Mouse (Mus musculus) cortical plate, adult 2 months (tissue): ENCODE results near the gene Aldoc. TPM values are rescaled to one million over a fixed set of nuclear protein-coding genes. Genes with fewer than 3 reads are reported as not detected.

ENCODE experiments used
- H3K27ac ChIP-seq: fragments of 200-500 bp; 2 replicates; pipeline ENCODE4 v1.5.1; 2012; ENCODE audit warnings: low read length, control low read depth, inconsistent platforms; ENCODE audit not compliant: insufficient read depth
- H3K4me1 ChIP-seq: fragments of 200-500 bp; 2 replicates; pipeline ENCODE4 v1.6.1; 2011; ENCODE audit warnings: low read length; ENCODE audit not compliant: control insufficient read depth, insufficient read depth
- H3K4me3 ChIP-seq: fragments of 200-500 bp; 2 replicates; pipeline ENCODE4 v1.5.1; 2011; ENCODE audit warnings: mild to moderate bottlenecking, low read length, control low read depth; ENCODE audit not compliant: insufficient read depth
- CTCF ChIP-seq: fragments of 200-500 bp; IDR thresholded peaks from 2 replicates; pipeline ENCODE4 v1.5.1; 2011; ENCODE audit warnings: mild to moderate bottlenecking, control low read depth, low read length; ENCODE audit not compliant: insufficient read depth; ENCODE audit errors: extremely low read depth
- POLR2A ChIP-seq: fragments of 200-500 bp; IDR thresholded peaks from 2 replicates; pipeline ENCODE4 v1.6.1; 2011; ENCODE audit warnings: mild to moderate bottlenecking, low read length, control low read depth; ENCODE audit not compliant: insufficient read depth; ENCODE audit errors: extremely low read depth
- polyA plus RNA-seq: library from polyadenylated mRNA; depleted of rRNA; stranded (reverse); fragments of >200 nt; gene quantifications from 2 replicates; pipeline ENCODE4 v1.2.3, GENCODE M21; 2012

The Aldoc gene
- polyA plus RNA-seq, 1 experiment = 1,659 TPM

DNA sequence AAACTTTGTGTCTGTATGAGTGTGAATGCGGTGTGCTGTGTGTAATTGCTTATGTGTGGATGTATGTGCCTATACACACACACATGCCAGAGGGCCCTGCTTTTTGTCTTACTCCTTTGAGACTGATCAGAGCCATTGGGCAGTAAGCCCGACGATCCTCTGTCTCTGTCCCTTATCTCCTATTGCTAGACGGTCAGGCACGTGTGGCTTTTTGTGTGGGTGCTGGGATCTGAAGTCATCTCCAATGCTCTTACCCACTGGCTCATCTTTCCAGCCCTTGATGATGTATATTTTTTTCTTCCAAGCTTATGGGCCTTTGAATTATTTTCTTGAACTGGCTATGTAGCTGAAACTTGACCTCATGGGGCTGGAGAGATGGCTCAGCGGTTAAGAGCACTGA, 32.1 kb downstream of the Aldoc start:
- Histone ChIP-seq H3K4me1 (no peaks in the 10 kb centered on the region), H3K27ac (no peak overlapping the region), H3K4me3 (no peak overlapping the region)
- no peak for TF ChIP-seq POLR2A
- TF ChIP-seq CTCF = no peak

DNA sequence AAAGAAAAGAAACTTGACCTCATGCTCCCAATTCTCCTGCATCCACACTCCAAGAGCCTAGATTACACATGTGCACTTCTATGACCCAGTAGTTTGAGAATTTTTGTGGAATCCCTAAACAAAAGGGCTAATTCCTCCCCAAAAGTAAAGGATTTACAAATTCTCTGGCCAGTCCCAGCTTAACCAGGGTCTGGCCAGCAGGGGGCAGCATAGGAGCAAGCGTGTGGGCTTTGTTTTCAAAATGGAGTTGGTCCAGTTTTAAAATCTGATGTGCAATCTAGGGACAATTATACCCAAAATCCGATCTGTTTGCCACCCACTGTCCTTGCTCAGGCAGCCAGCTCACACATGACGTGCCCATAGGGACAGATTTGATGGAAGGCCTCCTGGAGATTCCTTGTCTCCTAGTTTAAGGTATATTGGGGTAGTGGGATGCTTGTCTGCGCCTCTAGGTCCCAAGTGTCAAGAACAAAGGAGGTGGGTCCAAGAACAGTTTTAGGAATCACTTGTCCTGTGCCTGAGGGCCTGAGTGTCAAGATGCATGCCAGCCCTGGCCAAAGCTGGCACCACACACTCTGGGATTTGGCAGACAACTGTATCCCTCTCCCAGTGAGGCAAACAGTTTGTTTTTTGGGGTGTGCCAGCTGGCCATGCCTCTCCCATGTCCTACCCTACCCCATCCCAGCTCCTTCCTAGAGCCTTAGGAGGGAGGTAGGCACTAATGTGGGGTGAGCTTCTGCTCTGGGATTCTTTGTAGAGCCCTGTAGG, 32.9 kb downstream of the Aldoc start:
- TF ChIP-seq POLR2A (no peak), CTCF (peak; percentile 70)
- H3K4me1 ChIP-seq = no peaks in the 10 kb centered on the region
- H3K27ac ChIP-seq = no peak overlapping the region
- H3K4me3 ChIP-seq = no peak overlapping the region

DNA sequence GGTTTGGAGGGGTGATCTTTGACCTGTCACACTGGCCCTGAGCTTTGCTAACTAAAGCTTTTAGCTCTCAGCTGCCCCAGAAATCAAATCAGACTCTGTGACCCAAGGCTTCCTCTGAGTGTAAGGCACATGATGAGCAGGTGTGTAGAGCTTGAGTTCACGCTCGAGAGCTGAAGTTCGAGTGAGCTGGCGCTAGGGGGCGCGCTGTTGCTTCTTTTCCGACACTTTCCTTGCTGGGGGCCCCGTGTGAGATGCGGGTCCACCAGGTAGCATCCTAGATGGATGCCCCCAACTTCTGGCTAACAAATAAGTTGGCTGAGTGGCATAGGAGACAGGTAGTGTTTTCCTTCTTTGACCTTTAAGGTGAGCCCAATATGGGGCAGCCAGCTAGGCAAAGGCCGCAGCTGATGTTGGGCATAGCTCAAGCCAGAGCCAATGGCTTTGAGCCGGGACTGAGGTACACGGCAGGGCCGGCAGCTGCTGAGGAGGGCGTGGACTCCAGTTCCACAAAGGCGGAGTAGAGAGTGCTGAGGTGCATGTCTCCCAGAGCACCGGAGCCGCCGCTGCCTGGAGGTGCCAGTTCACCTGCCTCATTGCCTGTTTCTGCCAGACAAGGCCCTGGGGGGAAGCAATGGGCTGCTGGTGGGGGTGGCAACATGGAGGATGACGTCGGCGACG, 35.7 kb downstream of the Aldoc start:
- Histone ChIP-seq H3K4me3 (no peak overlapping the region), H3K4me1 (no peaks in the 10 kb centered on the region), H3K27ac (no peak overlapping the region)
- no peak for TF ChIP-seq POLR2A
- TF ChIP-seq CTCF = peak; percentile 50

DNA sequence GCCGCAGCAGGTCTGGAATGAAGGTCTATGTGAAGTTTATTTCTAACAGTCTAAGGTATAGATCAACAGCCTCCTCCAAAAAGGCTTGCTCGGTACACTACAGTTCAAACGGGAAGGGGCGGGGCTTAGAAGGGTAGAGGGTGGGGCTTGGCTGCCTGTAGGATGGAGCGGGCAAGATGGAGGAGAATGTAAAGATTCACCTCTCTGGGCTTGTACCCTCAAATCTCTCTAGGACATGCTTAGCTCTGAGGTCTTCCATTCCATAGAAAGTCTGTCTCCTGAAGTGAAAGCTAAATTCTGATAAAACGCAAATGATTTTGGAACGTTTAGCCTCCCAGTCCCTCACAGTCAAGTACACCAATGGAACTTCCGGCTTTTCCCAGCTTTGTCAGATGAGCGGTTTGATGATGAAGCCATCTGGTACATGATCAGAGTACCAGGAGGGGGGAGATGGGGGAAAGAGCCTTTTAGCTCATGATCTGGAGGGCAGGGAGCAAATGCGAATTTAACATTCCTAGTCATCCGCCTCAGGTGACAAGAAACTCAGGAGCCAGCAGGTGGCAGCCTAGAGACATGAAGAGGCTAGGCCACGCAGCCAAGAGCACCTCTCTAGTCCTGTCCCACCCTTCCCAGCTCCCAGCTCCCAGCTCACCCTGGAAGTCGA, 37.5 kb downstream of the Aldoc start:
- TF ChIP-seq POLR2A = no peak
- peak; percentile 76 for TF ChIP-seq CTCF
- Histone ChIP-seq H3K4me3 (no peak overlapping the region), H3K27ac (no peak overlapping the region), H3K4me1 (no peaks in the 10 kb centered on the region)

DNA sequence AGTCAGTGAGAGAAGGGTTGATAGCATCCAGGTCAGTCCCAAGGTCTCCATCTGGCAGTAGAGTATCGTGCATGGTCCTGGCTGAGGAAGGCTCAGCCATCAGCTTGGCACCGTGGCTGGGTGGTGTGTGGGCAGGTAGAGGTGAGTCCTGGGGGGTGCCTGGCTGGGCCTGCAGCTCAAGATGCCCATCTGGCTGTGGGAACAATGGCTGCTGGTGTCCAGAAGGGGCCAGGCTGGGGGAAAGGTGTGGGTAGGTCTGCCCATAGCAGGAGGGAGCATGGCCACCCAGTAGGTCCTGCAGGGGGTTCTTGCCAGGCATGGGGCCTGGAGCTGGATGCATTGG, 38.0 kb downstream of the Aldoc start:
- Histone ChIP-seq H3K27ac (no peak overlapping the region), H3K4me1 (no peaks in the 10 kb centered on the region), H3K4me3 (no peak overlapping the region)
- TF ChIP-seq POLR2A (no peak), CTCF (no peak)

DNA sequence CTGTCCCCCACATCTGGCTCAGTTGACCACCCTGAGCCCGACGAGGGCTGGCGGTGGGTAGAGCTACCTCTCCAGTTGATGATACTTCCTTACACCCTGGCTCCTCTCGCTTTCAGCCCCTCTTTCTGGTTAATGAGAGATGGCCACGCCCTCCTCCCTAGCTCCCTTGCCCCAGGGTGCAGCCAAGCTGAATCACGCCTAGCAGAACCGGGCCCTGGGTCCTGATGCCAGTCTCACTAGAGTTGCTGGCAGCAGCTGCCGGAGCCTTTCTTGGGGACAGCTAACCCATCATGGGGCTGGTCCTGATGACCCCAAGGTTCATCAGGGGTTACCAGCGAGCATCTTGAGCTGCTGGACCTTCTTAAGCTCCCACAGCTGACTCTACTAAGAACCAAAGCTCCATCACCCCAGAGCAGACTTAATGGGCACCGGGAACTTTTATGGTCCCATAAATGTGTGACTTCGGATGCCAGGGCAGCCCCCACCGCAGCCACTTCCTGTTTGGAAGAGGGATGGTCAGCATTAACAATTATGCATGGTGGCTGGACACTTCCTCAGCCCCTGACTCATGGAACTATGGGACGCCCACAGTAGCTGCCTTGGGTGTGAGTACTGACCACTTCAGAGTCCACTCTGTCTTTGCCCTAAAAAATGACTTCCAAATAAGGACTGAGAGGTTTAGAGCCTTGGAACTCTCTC, 40.7 kb downstream of the Aldoc start:
- TF ChIP-seq CTCF (no peak), POLR2A (no peak)
- Histone ChIP-seq H3K4me1 (no peaks in the 10 kb centered on the region), H3K27ac (no peak overlapping the region), H3K4me3 (no peak overlapping the region)

DNA sequence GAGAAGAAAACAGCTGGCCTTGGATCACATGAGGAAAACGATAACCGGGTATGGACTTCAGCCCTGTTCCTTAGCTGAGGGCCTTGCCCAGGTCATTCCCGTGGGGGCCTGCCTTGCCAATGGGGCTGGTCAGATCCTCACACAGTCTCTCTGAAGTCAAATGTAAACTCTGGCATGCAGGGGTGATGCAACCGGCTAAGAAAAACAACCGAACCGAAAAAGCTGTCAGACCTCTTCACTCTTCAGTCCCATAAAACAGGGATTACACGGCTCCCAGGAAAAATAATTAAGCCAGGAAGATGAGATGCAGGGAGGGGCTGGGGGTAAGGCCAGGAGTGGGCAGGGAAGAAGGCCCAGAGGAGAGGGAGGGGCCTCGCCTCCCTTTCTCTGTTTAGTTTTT, 41.3 kb downstream of the Aldoc start:
- Histone ChIP-seq H3K27ac (no peak overlapping the region), H3K4me1 (no peaks in the 10 kb centered on the region), H3K4me3 (no peak overlapping the region)
- TF ChIP-seq POLR2A = no peak
- no peak for TF ChIP-seq CTCF

DNA sequence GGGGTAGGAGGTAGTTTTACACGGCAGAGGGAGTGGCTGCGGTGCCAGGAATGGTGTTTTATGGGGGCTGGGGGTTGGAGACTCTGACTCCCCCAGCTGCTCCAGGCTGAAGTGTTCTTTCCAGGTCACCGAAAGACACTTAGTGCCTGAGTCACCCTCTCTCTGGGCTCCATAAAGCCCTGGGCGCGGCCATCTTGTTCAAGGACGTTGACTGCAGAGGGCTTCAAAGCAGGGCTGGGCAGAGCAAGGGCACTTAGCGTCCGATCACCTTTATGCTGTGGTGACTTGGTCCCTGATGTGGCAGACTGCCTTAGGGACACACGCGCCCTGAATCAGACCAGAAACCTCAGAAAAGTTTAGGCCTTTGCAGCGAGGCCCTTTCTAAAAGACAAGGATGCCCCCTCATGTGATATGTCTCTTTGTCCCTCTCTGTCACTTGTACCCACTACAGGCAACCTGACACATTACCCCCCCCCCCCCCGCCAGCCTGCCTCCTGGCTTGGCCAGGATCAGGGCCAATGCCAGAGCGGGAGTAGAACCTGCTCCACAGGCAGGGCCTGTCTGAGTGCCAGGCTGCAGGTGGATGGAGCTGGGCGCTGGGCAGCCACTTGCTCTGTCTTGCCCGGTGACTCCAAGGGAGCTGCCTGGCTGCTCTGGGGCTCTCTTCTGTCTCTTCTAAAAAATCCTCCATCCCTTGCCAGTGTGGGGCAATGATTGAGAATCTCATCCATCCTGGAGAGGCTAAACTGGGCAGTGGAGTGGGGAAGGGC, 44.9 kb downstream of the Aldoc start:
- no peak overlapping the region for H3K27ac ChIP-seq
- no peak overlapping the region for H3K4me3 ChIP-seq
- TF ChIP-seq CTCF = no peak
- no peak for TF ChIP-seq POLR2A
- H3K4me1 ChIP-seq = no peaks in the 10 kb centered on the region

DNA sequence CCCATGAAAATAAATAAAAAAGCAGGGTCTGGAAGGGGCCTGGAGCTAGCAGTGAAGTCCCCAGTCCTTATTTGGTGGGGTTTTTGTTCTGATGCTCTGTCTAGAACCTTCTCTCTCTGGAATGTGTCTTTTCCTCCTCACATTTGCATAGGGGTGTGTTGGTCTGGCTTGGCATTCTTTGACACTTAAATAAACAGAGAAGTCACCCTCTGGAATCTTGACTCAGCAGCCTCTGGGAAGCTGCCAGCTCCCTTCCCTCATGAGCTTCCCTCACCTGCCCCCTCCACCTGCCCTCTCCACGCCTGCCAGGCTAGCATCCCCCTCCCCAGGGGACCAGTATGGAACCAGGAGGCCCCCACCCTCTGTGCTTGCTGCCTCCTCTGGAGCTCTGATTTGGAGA, 47.6 kb downstream of the Aldoc start:
- no peaks in the 10 kb centered on the region for H3K4me1 ChIP-seq
- TF ChIP-seq CTCF (no peak), POLR2A (no peak)
- H3K27ac ChIP-seq = no peak overlapping the region
- no peak overlapping the region for H3K4me3 ChIP-seq
